Mouse (Mus musculus): Measurements from ENCODE around the gene Gm20828. TPM values are rescaled to one million over a fixed set of nuclear protein-coding genes. Genes with fewer than 3 reads are reported as not detected.
"Not testable (repeated sequence)": the region's sequence is repeated elsewhere in the genome, so short reads cannot be mapped to it uniquely, and the experiment has no call there.

Gm20828 gene
- not detected for total RNA-seq (2022)

GRCm38 (mm10) chrY:11199274-11199673, at the start of gene Gm20828:
TSS of gene Gm20828 (minus strand) at chrY:11199374.
- DNase-seq (ENCODE audit: low spot score in 2 of 2), result not testable (repeated sequence)

Data from layer of hippocampus, adult 8-10 months (tissue).